Mouse (Mus musculus): ENCODE results near the gene Cpne8. TPM values are rescaled to one million over a fixed set of nuclear protein-coding genes. Genes with fewer than 3 reads are reported as not detected.

The Cpne8 gene
- polyA plus RNA-seq, 1 experiment from 2014 or later, result 3.9 TPM

DNA sequence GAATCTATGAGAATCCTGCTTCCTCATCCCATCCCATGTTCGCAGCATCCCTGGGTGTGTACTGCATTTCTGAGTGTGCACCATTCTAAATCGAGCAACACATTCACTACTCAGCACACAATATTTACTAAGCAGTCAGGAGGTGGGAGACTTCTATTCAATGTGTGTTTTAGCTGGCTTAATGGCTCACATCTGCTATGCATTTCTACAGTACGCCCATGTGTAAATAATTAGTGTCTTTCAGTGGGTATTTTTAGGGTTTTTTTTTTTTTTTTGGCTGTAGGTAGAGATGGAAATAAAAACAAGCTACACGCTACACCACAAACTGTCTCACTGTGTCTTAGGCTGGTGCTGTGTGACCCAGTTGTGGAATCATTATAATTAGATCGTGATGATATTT lies 75.6 kb downstream of the Cpne8 start:
- Histone ChIP-seq H3K4me2 (ENCODE audit: low read depth, low read length, severe bottlenecking) (no peak overlapping the region), H3K27ac (ENCODE audit: low read depth, low read length) (no peak overlapping the region), H3K36me3 (ENCODE audit: control insufficient read depth, insufficient read depth, low read length) (no peaks in the 10 kb centered on the region), H3K9ac (ENCODE audit: low read length) (no peak overlapping the region), H3K27me3 (ENCODE audit: control insufficient read depth, insufficient read depth, low read length) (no peaks in the 10 kb centered on the region), H3K9me3 (ENCODE audit: control insufficient read depth, low read length) (no peaks in the 10 kb centered on the region), H3K4me3 (ENCODE audit: low read depth, low read length) (no peak overlapping the region), H3K4me1 (replicated peaks; ENCODE audit: control insufficient read depth, insufficient read depth, low read length) (no peaks in the 10 kb centered on the region)
- ATAC-seq (replicated peaks; ENCODE audit: low FRiP score) (no peak), DNase-seq (ENCODE audit: low spot score) (no peak)
- 76% methylated on average over 5 of the region's 5 CpGs for WGBS

DNA sequence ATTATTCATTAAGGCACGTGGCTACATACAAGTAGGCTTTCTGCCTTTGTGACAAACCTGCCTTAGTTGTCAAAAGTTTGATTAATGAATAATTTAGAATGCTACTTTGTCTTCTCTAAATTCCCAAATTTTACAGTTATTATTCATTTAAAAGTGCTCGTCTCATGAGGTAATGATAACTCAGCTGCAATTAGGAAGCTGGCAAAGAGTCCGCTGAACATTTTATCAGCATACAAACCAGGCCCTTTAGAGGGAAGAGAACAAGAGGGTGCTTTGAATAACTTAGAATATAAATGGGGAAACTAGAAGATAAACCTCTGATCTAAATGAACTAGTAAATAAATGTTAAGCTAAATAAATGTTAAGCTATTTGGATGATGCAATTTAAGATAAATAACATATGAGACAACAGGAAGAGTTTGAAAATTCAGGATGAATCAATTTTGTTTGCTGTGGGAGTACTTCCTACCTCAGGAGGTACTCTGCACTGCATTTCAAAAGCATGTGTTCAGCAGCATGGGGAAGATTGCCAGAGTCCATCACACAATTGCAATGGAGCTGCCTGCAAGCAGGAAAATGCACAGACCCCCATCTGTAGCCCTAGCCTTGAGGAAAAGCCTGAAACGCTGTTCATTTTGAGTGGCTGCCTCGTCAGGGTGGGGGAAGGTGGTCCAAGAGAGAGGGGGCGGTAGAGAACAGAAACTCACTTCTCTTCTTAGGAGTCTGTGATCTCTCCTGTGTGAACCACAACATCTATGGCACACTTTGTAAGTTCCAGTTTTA lies 81.3 kb downstream of the Cpne8 start:
- Histone ChIP-seq H3K4me3 (ENCODE audit: low read depth, low read length) (no peak overlapping the region), H3K4me2 (ENCODE audit: low read depth, low read length, severe bottlenecking) (no peak overlapping the region), H3K9me3 (ENCODE audit: control insufficient read depth, low read length) (no peaks in the 10 kb centered on the region; the same call in 1 of the 2 replicates), H3K36me3 (ENCODE audit: control insufficient read depth, insufficient read depth, low read length) (no peaks in the 10 kb centered on the region), H3K27me3 (ENCODE audit: control insufficient read depth, insufficient read depth, low read length) (no peaks in the 10 kb centered on the region), H3K9ac (ENCODE audit: low read length) (no peak overlapping the region), H3K4me1 (replicated peaks; ENCODE audit: control insufficient read depth, insufficient read depth, low read length) (no peaks in the 10 kb centered on the region), H3K27ac (ENCODE audit: low read depth, low read length) (no peak overlapping the region)
- WGBS, result 64% methylated on average over 6 of the region's 6 CpGs
- DNase-seq (ENCODE audit: low spot score), result no peak
- no peak for ATAC-seq (replicated peaks; ENCODE audit: low FRiP score)

- 86% methylated on average over 2 of the region's 2 CpGs for WGBS
- Histone ChIP-seq H3K4me3 (ENCODE audit: low read depth, low read length) (no peak overlapping the region), H3K4me2 (ENCODE audit: low read depth, low read length, severe bottlenecking) (no peak overlapping the region), H3K9me3 (ENCODE audit: control insufficient read depth, low read length) (no peaks in the 10 kb centered on the region; the same call in 1 of the 2 replicates), H3K27ac (ENCODE audit: low read depth, low read length) (no peak overlapping the region), H3K9ac (ENCODE audit: low read length) (no peak overlapping the region), H3K4me1 (replicated peaks; ENCODE audit: control insufficient read depth, insufficient read depth, low read length) (no peaks in the 10 kb centered on the region), H3K27me3 (ENCODE audit: control insufficient read depth, insufficient read depth, low read length) (no peaks in the 10 kb centered on the region), H3K36me3 (ENCODE audit: control insufficient read depth, insufficient read depth, low read length) (no peaks in the 10 kb centered on the region)
- ATAC-seq (replicated peaks; ENCODE audit: low FRiP score), result no peak
- DNase-seq (ENCODE audit: low spot score), result no peak
Measured at GRCm38 (mm10) chr15:90595592-90595991, 83.6 kb downstream of the Cpne8 start.

DNA sequence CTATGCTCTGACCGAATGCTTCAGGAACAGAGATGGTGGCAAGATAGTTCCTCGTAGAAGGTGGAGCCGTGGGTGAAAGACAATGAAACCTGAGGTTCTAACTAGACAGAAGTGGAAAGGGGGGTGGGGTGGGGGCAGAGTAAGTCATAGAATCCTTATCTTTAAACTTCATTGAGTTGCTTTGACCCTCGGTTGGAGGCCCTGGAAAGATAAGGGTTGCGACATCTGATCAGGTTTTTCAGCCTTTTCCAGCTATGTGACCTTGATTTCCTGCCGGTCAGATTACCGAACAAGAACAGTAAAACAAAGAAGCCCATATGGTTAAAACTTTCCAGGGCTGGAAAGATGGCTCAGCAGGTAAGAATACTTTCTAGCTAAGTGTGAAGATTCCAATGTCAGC lies 89.6 kb downstream of the Cpne8 start:
- H3K4me3 ChIP-seq (ENCODE audit: low read depth, low read length), result no peak overlapping the region
- WGBS, result 82% methylated on average over 7 of the region's 7 CpGs
- H3K4me2 ChIP-seq (ENCODE audit: low read depth, low read length, severe bottlenecking), result no peak overlapping the region
- no peaks in the 10 kb centered on the region for H3K4me1 ChIP-seq (replicated peaks; ENCODE audit: control insufficient read depth, insufficient read depth, low read length)
- no peak overlapping the region for H3K27ac ChIP-seq (ENCODE audit: low read depth, low read length)
- H3K36me3 ChIP-seq (ENCODE audit: control insufficient read depth, insufficient read depth, low read length), result no peaks in the 10 kb centered on the region
- H3K9ac ChIP-seq (ENCODE audit: low read length), result no peak overlapping the region
- ATAC-seq (replicated peaks; ENCODE audit: low FRiP score) (no peak), DNase-seq (ENCODE audit: low spot score) (no peak)
- no peaks in the 10 kb centered on the region for H3K9me3 ChIP-seq (ENCODE audit: control insufficient read depth, low read length)
- H3K27me3 ChIP-seq (ENCODE audit: control insufficient read depth, insufficient read depth, low read length), result no peaks in the 10 kb centered on the region

- 93% methylated on average over 3 of the region's 3 CpGs for WGBS
- Histone ChIP-seq H3K4me2 (ENCODE audit: low read depth, low read length, severe bottlenecking) (no peak overlapping the region), H3K9ac (ENCODE audit: low read length) (no peak overlapping the region), H3K9me3 (ENCODE audit: control insufficient read depth, low read length) (no peaks in the 10 kb centered on the region), H3K4me3 (ENCODE audit: low read depth, low read length) (no peak overlapping the region), H3K36me3 (ENCODE audit: control insufficient read depth, insufficient read depth, low read length) (no peaks in the 10 kb centered on the region), H3K4me1 (replicated peaks; ENCODE audit: control insufficient read depth, insufficient read depth, low read length) (no peaks in the 10 kb centered on the region), H3K27me3 (ENCODE audit: control insufficient read depth, insufficient read depth, low read length) (no peaks in the 10 kb centered on the region), H3K27ac (ENCODE audit: low read depth, low read length) (no peak overlapping the region)
- no peak for ATAC-seq (replicated peaks; ENCODE audit: low FRiP score)
- DNase-seq (ENCODE audit: low spot score), result no peak
Measured at GRCm38 (mm10) chr15:90577402-90577801, 101.8 kb downstream of the Cpne8 start.

DNA sequence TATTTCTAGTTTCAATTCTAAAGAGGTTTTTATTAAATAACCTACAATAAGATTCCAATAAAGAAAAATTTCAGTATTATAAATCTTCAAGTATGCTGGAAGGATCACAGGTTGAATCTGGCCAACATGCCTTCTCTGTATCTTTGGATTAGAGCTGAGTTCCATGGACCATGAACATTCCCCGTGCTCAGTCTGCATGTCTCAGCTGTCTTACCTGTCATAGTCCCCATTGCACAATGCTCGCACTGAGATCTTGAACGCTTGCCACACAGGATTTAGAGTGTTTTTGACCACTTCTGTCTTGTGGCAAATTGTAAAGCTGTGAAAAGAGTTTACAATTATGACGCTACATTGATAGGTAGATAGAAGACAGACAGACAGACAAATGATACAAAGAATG lies 110.0 kb downstream of the Cpne8 start:
- H3K9me3 ChIP-seq (ENCODE audit: control insufficient read depth, low read length), result no peaks in the 10 kb centered on the region
- no peaks in the 10 kb centered on the region for H3K36me3 ChIP-seq (ENCODE audit: control insufficient read depth, insufficient read depth, low read length)
- no peaks in the 10 kb centered on the region for H3K27me3 ChIP-seq (ENCODE audit: control insufficient read depth, insufficient read depth, low read length)
- ATAC-seq (replicated peaks; ENCODE audit: low FRiP score) (no peak), DNase-seq (ENCODE audit: low spot score) (no peak)
- no peak overlapping the region for H3K4me2 ChIP-seq (ENCODE audit: low read depth, low read length, severe bottlenecking)
- no peak overlapping the region for H3K4me3 ChIP-seq (ENCODE audit: low read depth, low read length)
- WGBS, result 88% methylated on average over 4 of the region's 4 CpGs
- H3K27ac ChIP-seq (ENCODE audit: low read depth, low read length), result no peak overlapping the region
- H3K9ac ChIP-seq (ENCODE audit: low read length), result no peak overlapping the region
- H3K4me1 ChIP-seq (replicated peaks; ENCODE audit: control insufficient read depth, insufficient read depth, low read length), result no peaks in the 10 kb centered on the region

DNA sequence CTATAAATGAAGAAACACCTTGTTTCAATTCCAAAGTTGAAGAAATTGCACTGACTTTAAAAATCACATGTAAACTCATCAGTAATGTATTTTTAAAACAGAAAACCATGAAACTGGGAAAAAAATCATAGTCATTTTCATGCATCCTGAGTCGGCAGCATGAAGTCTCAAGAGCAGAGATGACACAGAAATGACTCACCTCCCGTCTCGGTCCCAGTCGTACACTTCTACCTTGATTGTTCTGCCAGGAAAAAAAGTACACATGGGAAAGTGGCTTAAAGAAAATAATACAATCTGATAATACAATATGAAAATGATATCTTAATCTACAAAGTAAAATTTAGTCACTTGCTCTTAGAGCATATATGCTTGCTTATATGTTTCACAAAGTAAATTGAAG lies 111.2 kb downstream of the Cpne8 start:
- no peaks in the 10 kb centered on the region for H3K4me1 ChIP-seq (replicated peaks; ENCODE audit: control insufficient read depth, insufficient read depth, low read length)
- WGBS, result 93% methylated on average over 4 of the region's 4 CpGs
- ATAC-seq (replicated peaks; ENCODE audit: low FRiP score), result no peak

DNA sequence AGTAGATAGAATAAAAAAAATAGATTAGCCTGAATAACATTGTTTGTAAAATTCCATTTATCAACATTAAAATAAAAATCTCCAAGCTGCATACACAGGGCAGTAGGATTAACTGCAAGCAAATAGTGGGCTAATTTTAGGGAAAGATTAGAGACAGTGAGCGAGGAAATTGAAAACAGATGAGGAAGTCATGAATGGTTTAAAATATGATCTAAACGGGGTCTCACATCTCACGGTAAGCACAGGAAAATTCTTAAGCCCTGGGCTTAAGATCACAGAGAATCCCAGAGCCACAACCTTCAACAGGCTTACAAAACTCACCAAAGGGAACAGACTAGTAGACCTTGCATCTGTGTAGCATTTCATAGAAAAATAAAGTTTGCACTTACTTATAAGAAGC lies 115.2 kb downstream of the Cpne8 start:
- 73% methylated on average over 3 of the region's 3 CpGs for WGBS
- no peaks in the 10 kb centered on the region for H3K27me3 ChIP-seq (ENCODE audit: control insufficient read depth, insufficient read depth, low read length)

More for the DNA sequence above, 111.2 kb downstream of the Cpne8 start:
- Histone ChIP-seq H3K27me3 (ENCODE audit: control insufficient read depth, insufficient read depth, low read length) (no peaks in the 10 kb centered on the region), H3K36me3 (ENCODE audit: control insufficient read depth, insufficient read depth, low read length) (no peaks in the 10 kb centered on the region), H3K9me3 (ENCODE audit: control insufficient read depth, low read length) (no peaks in the 10 kb centered on the region), H3K4me3 (ENCODE audit: low read depth, low read length) (no peak overlapping the region), H3K27ac (ENCODE audit: low read depth, low read length) (no peak overlapping the region), H3K4me2 (ENCODE audit: low read depth, low read length, severe bottlenecking) (no peak overlapping the region), H3K9ac (ENCODE audit: low read length) (no peak overlapping the region)
- no peak for DNase-seq (ENCODE audit: low spot score)

DNA sequence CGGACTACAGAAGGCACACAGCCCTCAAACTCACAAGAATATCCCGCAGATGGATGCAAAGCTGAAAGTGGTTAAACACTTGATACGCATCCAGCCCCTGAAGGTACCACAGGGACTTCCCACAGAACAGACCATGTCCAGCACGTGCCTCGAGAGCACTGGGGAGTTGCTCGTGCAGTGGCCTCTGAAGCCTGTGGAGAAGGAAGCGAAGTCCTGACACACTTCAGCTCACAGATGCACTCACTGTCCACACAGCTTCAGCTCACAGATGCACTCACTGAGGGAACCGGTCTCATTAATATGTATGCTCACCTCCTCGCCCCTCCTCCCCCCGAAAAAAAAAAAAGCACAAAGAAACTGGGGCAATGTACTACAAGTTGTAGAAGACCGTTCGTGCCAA lies 117.6 kb downstream of the Cpne8 start:
- Histone ChIP-seq H3K9me3 (ENCODE audit: control insufficient read depth, low read length) (no peaks in the 10 kb centered on the region), H3K4me1 (replicated peaks; ENCODE audit: control insufficient read depth, insufficient read depth, low read length) (no peaks in the 10 kb centered on the region), H3K36me3 (ENCODE audit: control insufficient read depth, insufficient read depth, low read length) (no peaks in the 10 kb centered on the region), H3K27me3 (ENCODE audit: control insufficient read depth, insufficient read depth, low read length) (no peaks in the 10 kb centered on the region), H3K9ac (ENCODE audit: low read length) (no peak overlapping the region), H3K4me2 (ENCODE audit: low read depth, low read length, severe bottlenecking) (no peak overlapping the region), H3K4me3 (ENCODE audit: low read depth, low read length) (no peak overlapping the region), H3K27ac (ENCODE audit: low read depth, low read length) (no peak overlapping the region)
- ATAC-seq (replicated peaks; ENCODE audit: low FRiP score), result no peak
- 77% methylated on average over 12 of the region's 12 CpGs for WGBS
- no peak for DNase-seq (ENCODE audit: low spot score)

More for the DNA sequence above, 115.2 kb downstream of the Cpne8 start:
- no peak for ATAC-seq (replicated peaks; ENCODE audit: low FRiP score)
- no peak overlapping the region for H3K4me3 ChIP-seq (ENCODE audit: low read depth, low read length)
- no peak overlapping the region for H3K4me2 ChIP-seq (ENCODE audit: low read depth, low read length, severe bottlenecking)
- no peak overlapping the region for H3K9ac ChIP-seq (ENCODE audit: low read length)
- no peak overlapping the region for H3K27ac ChIP-seq (ENCODE audit: low read depth, low read length)
- DNase-seq (ENCODE audit: low spot score), result no peak
- H3K36me3 ChIP-seq (ENCODE audit: control insufficient read depth, insufficient read depth, low read length), result no peaks in the 10 kb centered on the region
- H3K9me3 ChIP-seq (ENCODE audit: control insufficient read depth, low read length), result no peaks in the 10 kb centered on the region
- H3K4me1 ChIP-seq (replicated peaks; ENCODE audit: control insufficient read depth, insufficient read depth, low read length), result no peaks in the 10 kb centered on the region
